Mouse (Mus musculus) midbrain, embryonic 10.5 days (tissue): ENCODE data around the gene Afmid. TPM values are rescaled to one million over a fixed set of nuclear protein-coding genes. Genes with fewer than 3 reads are reported as not detected.

Experiments
- DNase-seq: peaks from one replicate; pipeline ENCODE4 v3.0.0-alpha.2; 2017; ENCODE audit warnings: low spot score
- H3K27ac ChIP-seq: fragments of 300-500 bp; sonication (generic); replicated peaks from 2 replicates; pipeline ENCODE4 v1.5.1; 2016; ENCODE audit warnings: mild to moderate bottlenecking
- H3K27me3 ChIP-seq: fragments of 300-500 bp; sonication (generic); 2 replicates; pipeline ENCODE4 v1.6.1; 2016; ENCODE audit warnings: low read depth, mild to moderate bottlenecking; ENCODE audit not compliant: poor library complexity, severe bottlenecking
- H3K36me3 ChIP-seq: fragments of 300-500 bp; sonication (generic); 2 replicates; pipeline ENCODE4 v1.6.1; 2016; ENCODE audit warnings: mild to moderate bottlenecking, moderate library complexity
- H3K4me1 ChIP-seq: fragments of 300-500 bp; sonication (generic); 2 replicates; pipeline ENCODE4 v1.6.1; 2016
- H3K4me3 ChIP-seq: fragments of 300-500 bp; sonication (generic); 2 replicates; pipeline ENCODE4 v1.5.1; 2016; ENCODE audit warnings: mild to moderate bottlenecking, moderate library complexity
- H3K9me3 ChIP-seq: fragments of 300-500 bp; sonication (generic); replicated peaks from 2 replicates; pipeline ENCODE4 v1.6.1; 2016; ENCODE audit warnings: mild to moderate bottlenecking
- WGBS: fragments of 180-500 bp; shearing (Covaris S2); methylation state at CpG from one replicate; pipeline ENCODE4 v1.1.7; 2016; 5-methylcytosine and 5-hydroxymethylcytosine counted together
- polyA plus RNA-seq: library from polyadenylated mRNA; unstranded; fragments of >200 nt; fragmentation: Nextera tagmentation; extraction: Ambion mirVana; gene quantifications from 2 replicates; pipeline ENCODE4 v1.2.1, GENCODE M21; 2016

The Afmid gene
- polyA plus RNA-seq = 3.5 TPM in 2 replicates

DNA sequence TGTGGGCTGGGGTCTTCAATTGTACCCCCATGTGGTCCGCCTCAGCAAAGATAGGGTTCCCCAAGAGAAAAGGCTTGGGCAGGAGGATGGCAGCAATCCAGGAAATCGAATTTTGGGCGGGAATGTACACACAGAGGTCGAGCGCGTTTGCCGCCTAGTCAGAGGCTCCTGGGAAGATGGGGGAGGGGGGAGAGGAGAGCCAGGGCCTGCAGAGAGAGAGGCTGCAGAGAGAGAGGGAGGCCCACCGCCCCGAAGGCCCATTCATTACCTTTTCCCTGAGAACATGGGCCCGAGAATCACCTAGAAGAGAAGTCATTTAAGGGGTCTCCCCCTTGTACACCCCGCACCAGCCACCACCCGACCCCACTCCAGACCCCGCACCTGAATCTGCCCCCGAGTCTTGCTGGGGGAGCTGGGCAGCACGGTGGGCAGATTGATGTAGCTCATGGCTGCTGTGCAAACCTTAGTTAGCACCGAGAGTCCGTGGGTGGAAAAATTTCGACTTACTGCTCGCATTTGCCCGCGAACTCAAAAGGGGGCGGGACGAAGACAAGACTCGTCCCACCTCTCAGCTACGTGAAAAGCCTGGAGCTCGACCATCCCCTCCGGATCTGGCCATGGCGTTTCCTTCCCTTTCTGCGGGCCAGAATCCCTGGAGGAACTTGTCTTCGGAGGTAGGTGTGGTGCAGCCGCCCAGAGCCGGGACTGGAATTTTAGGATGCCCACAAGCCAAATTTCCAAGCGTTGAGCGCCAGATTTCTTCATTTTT, at the start of gene Afmid, which contains the start of gene Tk1:
Gene Afmid, plus strand, starts transcription at position 592 of the 769 bp plus-strand sequence.
Gene Tk1, minus strand, starts transcription at position 760 of the 769 bp plus-strand sequence.
- Histone ChIP-seq H3K36me3 (peaks cover 38% of the 10 kb centered on the region), H3K4me1 (peaks cover 54% of the 10 kb centered on the region)
- WGBS = under 1% methylated on average over 34 of the region's 34 CpGs

DNA sequence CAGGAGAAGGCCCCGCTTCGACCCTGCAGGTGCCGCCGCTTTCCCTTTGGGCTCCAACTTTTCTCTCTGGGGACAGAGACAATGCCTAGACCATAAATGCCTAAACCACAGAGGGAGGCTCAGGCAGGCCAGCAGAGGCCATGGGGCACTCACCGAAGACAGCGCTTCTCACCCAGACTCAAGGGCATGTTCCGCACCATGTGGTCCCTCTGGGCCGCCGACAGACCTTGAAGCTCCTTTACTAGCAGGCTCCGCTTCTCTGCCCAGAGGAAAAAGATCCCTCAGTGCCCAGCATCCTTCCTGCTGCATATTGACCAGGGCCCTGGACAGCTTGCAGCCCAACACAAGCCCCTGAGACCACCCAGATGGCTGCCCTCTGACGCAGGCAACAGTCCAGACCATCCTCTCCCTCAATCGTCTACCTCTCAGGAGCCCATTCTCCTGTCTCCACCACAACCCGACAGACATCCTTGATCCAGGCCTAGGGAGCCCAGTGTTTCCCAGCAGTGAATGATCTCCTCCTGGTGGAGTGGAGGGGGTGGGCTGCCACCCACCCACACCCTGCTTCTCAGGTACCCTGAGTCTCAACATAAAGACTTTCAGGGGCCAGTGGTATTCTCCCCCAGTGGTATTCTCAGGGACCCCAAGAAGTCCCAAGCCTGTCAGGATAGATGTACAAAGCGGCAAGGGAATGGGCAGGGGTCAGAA, 49.5 kb upstream of the Afmid start:
- Histone ChIP-seq H3K36me3 (no peaks in the 10 kb centered on the region; the same call in 1 of the 2 replicates), H3K9me3 (no peaks in the 10 kb centered on the region), H3K27me3 (peaks cover 34% of the 10 kb centered on the region), H3K27ac (no peak overlapping the region), H3K4me1 (peaks cover 34% of the 10 kb centered on the region), H3K4me3 (no peak overlapping the region)
- DNase-seq = no peak
- 90% methylated on average over 14 of the region's 14 CpGs for WGBS

More for the DNA sequence above, at the start of gene Afmid, which contains the start of gene Tk1:
- Histone ChIP-seq H3K9me3 (no peaks in the 10 kb centered on the region), H3K27ac (peak within 1 kb of the TSS; percentile 97), H3K4me3 (peak within 1 kb of the TSS; percentile 81), H3K27me3 (no peaks in the 10 kb centered on the region)
- peak; percentile 84 for DNase-seq

DNA sequence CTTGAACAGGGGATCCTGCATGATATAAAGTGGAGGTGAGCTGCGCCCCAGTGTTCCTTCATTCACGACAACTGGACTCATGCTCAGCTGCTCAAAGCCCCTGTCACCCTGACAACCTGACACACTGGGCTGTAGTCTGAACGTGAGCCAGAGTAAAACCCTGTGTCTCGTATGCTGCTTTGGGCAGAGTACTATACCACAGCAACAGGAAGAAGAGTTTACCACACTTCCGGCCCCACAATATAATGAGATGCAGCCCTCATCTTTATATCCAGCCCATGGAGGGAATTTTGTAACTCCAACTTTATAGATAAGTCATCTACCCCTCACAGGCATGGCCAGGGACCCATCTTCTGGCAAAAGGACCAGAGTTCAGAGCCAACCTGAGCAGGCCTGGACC, 48.6 kb upstream of the Afmid start:
- H3K9me3 ChIP-seq = no peaks in the 10 kb centered on the region

DNA sequence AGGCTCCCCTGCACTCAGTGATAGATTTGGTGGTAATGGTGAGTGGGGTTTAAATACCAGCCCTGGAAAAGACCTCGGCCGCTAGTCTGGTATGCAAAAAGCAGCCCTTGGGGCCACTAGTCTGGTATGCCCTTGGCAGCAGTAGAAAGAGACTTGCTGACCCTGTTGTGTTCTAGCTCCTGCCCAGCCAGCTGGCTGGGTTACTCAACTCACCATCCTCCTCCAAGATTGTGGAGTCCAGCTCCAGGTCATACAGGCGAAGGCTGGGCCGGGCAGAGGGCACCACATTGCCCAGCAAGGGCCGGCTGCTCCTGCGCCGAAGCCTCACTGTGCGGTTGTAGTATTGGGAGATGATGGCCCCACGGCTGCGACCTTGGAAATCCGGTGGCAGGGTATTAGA, 47.7 kb upstream of the Afmid start:
- Histone ChIP-seq H3K27me3 (peaks cover 52% of the 10 kb centered on the region), H3K4me1 (peaks cover 47% of the 10 kb centered on the region), H3K9me3 (no peaks in the 10 kb centered on the region), H3K4me3 (no peak overlapping the region), H3K36me3 (no peaks in the 10 kb centered on the region), H3K27ac (no peak overlapping the region)
- DNase-seq = no peak
- 96% methylated on average over 11 of the region's 11 CpGs for WGBS

More for the DNA sequence above, 48.6 kb upstream of the Afmid start:
- H3K4me1 ChIP-seq = peaks cover 41% of the 10 kb centered on the region
- DNase-seq = no peak
- H3K36me3 ChIP-seq = no peaks in the 10 kb centered on the region
- H3K27ac ChIP-seq = no peak overlapping the region
- H3K27me3 ChIP-seq = peaks cover 43% of the 10 kb centered on the region
- WGBS = 91% methylated on average over 5 of the region's 5 CpGs
- H3K4me3 ChIP-seq = no peak overlapping the region

DNA sequence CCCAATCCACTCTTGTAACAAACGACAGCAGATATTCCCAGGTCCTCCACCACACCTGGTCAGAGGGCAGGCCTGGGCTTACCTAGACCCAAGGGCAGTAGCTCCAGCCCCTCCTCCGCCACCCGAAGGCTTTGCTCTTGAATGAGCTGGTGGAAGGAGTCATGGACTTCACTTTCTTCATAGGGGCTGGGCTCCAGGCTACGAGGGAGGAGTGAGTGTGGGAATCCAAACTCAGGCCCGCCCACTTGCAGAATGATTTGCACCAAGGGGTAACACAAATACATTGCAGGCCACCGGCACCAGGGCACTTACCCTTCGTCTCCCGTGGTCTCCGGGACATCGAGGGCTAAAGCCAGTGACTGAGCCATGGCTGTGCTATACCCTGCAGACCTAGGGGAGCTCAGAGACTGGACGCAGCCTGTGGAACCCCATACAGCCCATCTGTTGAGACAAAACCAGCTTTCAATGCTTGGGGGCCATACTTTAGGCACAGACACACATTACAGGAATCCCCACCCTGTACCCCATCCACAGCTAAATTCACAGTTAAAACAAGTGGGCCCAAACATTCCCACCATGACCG, 46.8 kb upstream of the Afmid start:
- Histone ChIP-seq H3K4me1 (peaks cover 55% of the 10 kb centered on the region), H3K27ac (peak overlapping the region; percentile 82), H3K4me3 (peak overlapping the region; percentile 58), H3K27me3 (peaks cover 62% of the 10 kb centered on the region), H3K9me3 (no peaks in the 10 kb centered on the region), H3K36me3 (no peaks in the 10 kb centered on the region)
- 70% methylated on average over 12 of the region's 12 CpGs for WGBS
- DNase-seq = no peak

DNA sequence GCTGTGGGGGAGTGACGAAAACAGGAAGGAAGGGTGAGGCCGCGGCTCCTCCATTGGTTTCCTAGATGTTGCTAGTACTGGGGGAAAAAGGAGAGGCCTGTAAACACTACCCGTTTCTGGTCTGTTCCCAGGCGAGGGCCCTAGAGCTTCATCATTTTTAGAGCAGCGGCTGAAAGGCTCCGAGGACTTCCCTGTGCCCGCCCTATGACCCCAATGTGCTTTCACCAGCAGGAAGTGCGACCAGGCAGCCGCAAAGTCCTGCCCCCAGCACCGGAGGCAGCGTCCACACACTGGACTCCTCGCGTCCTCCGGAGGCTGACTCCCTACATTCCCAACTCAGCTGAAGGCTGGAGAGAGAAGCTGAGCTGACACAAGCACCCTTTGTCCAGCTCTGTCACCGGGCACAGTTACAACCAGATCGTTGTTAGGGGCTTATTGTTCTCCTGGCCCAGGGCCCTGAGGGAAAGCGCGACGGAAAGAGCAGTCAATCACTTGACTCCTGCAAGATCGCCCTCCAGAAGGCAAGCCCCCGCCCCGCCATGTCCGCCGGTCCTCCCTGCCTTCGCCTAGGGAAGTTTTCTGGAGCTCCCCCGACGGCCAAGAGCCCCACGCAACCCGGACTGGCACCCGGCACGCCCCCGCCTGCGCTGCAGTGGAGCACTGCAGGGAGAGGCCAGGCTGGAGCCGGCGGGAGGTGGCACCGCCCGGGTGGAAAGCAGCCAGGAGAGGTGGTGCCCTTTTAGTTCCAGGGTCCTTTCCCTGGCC, 46.1 kb upstream of the Afmid start:
- Histone ChIP-seq H3K27me3 (peaks cover 68% of the 10 kb centered on the region), H3K36me3 (no peaks in the 10 kb centered on the region), H3K4me1 (peaks cover 55% of the 10 kb centered on the region), H3K4me3 (peak overlapping the region; percentile 58), H3K9me3 (no peaks in the 10 kb centered on the region), H3K27ac (peak overlapping the region; percentile 82)
- DNase-seq = peak; percentile 72
- 5% methylated on average over 38 of the region's 38 CpGs for WGBS

DNA sequence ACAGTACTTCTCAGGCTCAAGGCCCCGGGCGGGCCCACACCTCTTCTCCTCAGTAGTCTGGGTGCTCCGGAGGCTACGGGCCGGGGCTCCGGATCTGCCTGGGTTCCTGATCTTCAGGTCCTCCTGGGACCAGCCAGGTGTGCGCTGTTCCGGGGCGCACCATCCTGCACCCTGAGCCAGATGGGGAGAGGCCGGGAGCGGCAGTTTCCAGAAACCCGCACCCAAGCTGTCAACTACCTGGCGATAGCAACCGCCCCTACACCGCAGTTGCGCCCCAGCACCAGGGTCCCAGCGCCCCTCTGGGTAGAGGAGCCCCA, 45.6 kb upstream of the Afmid start:
- Histone ChIP-seq H3K27me3 (peaks cover 74% of the 10 kb centered on the region), H3K4me1 (peaks cover 55% of the 10 kb centered on the region), H3K36me3 (no peaks in the 10 kb centered on the region), H3K4me3 (peak overlapping the region; percentile 58), H3K9me3 (no peaks in the 10 kb centered on the region), H3K27ac (peak overlapping the region; percentile 82)
- no peak for DNase-seq
- WGBS = 1% methylated on average over 17 of the region's 17 CpGs

DNA sequence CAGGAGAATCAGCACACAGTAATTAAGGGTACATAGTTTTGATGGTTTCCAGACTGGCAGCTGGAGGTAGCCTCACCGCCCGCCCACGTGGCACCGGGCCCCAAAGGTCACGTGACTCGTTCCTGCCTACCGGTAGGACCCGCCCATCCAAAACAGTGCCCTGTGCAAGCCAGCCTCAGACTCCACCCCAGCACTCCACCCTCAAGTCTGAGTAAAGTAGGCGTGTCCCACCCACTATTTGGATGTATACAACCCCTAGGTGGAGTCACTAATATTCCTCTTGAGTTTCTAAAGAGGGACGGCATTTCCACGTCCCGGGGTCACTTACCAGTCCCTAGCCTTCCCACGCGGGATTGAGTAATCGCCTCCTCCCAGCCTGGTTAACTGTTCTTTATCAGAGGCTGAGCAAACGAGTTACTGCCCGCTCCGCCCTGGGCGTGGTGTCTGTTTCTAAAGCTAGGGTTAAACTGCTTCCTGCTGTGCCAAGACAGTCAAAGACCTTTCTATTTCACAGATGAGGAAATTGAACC, 45.1 kb upstream of the Afmid start:
- Histone ChIP-seq H3K36me3 (no peaks in the 10 kb centered on the region), H3K27ac (peak overlapping the region; percentile 82), H3K27me3 (peaks cover 79% of the 10 kb centered on the region), H3K4me1 (peaks cover 55% of the 10 kb centered on the region), H3K9me3 (no peaks in the 10 kb centered on the region), H3K4me3 (peak overlapping the region; percentile 58)
- peak; percentile 62 for DNase-seq
- WGBS = 4% methylated on average over 19 of the region's 19 CpGs

DNA sequence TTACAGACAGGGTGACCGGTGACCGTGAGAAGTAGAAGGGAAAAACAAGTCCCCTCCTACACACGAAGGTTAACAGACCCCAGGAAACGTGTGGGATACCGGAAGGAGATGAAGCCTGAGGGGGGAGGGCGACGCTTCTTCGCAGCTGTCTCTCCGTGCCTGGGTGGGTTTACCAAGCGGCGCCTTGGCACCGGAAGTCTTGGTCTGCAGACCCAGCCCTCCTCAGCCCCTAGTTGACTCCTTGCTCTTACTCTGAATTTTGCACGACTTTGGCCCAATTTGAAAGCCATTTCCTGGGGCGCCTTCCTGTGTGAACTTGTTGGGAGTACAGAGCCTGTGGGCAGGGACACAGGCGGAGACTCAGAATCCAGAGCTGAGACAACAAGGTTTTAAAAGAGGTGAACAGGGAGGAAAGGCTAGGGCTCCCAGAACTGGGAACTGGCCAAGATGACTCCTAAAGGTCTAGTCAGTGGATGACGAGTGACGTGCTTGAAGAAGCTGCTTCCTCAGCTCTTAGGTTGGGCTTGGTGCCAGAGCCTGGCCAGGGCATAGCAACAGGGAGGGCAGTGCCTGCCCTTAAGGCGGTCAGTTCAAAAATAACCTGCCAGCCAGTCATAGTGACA, 44.4 kb upstream of the Afmid start:
- no peaks in the 10 kb centered on the region for H3K9me3 ChIP-seq
- H3K27ac ChIP-seq = peak overlapping the region; percentile 43
- WGBS = 23% methylated on average over 18 of the region's 18 CpGs
- peaks cover 81% of the 10 kb centered on the region for H3K27me3 ChIP-seq
- peaks cover 57% of the 10 kb centered on the region for H3K4me1 ChIP-seq
- H3K4me3 ChIP-seq = peak overlapping the region; percentile 58
- no peak for DNase-seq
- no peaks in the 10 kb centered on the region for H3K36me3 ChIP-seq

DNA sequence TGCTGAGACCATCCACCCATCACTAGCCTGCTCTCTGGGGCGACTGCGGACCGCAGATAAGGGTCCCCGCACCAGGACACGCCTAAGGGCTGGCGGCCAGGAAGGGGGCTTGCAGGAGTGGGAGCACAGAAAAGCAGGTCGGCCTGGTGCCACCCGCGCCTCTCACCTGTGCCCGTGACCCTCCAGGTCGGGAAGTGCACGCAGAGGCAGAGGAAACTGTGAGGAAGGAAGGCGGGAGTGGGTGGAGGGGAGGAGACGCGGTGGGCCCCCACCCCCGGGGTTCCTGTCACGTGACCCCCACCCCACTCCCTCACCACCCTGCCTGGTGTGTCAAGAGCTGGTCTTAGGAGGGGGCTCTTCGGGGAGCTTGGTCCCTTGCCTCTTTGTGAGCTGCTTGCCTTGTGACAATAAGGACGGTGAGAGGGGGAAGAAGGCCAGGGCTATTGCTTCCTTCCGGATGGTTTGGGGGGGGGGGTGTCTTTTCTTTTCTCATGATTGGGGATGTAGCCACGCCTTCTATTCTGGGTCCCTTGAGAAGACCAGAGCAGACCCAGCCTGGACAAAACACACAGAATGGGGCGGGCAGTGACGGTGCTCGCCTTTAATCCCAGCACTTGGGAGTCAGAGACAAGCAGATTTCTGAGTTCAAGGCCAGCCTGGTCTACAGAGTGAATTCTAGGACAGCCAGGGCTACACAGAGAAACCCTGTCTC, 43.6 kb upstream of the Afmid start, which contains the start of the genes Tmc8 and Tmc6:
Gene Tmc8, plus strand, starts transcription at position 84 of the 712 bp plus-strand sequence.
Gene Tmc6, minus strand, starts transcription at position 206 of the 712 bp plus-strand sequence.
- Histone ChIP-seq H3K27me3 (peaks cover 87% of the 10 kb centered on the region), H3K4me1 (peaks cover 61% of the 10 kb centered on the region), H3K4me3 (peak within 1 kb of the TSS; percentile 58), H3K9me3 (no peaks in the 10 kb centered on the region), H3K27ac (peak within 1 kb of the TSS; percentile 69), H3K36me3 (no peaks in the 10 kb centered on the region)
- 34% methylated on average over 24 of the region's 24 CpGs for WGBS
- DNase-seq = no peak

DNA sequence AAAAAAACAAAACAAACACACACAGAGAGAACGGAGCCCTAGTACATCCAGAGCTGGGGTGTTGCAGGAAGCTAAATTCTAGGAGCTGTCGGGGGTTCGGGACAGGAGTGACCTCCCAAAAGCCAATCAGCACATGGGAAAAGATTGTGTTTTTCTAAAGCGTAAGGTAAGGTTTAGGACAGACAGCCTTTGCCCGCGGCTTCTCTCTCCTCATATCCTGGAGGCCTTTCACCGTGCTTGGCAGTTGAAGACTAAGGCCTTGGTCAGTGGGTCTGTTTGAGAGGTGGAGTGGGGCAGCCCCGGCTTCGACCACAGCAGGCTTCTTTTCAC, 43.1 kb upstream of the Afmid start:
- Histone ChIP-seq H3K9me3 (no peaks in the 10 kb centered on the region), H3K4me3 (peak overlapping the region; percentile 52), H3K27ac (peak overlapping the region; percentile 69), H3K27me3 (peaks cover 87% of the 10 kb centered on the region), H3K4me1 (peaks cover 57% of the 10 kb centered on the region), H3K36me3 (no peaks in the 10 kb centered on the region)
- 47% methylated on average over 9 of the region's 9 CpGs for WGBS
- DNase-seq = no peak
